Comparison of ENCODE assay signal across 12 mouse cellular contexts in genomic region chr5:122991350-122992004, GRCm38 (mm10). TPM values are rescaled to one million over a fixed set of nuclear protein-coding genes. Genes with fewer than 3 reads are reported as not detected.
DNase-seq lines count a peak whose midpoint lies in the region; ATAC-seq and TF ChIP-seq lines count a peak whose summit lies in the region.
"Had no signal": no experiment of that assay in that cellular context is flagged by ENCODE, and none has a peak within 500 bp of the region (broad histone marks: within the 10 kb centered on the region; RNA-seq: fewer than 3 reads in every experiment).

No protein-coding gene starts in this region.

- ATAC-seq in intestine, embryonic 14.5 days (replicated peaks; ENCODE audit: low FRiP score, low TSS enrichment, low read depth): no peak
- ATAC-seq in intestine, postnatal 0 days: no peak
- ATAC-seq in forebrain, embryonic 14.5 days: no peak
- ATAC-seq in midbrain, embryonic 11.5 days (ENCODE audit: low FRiP score): no peak

- no peak for DNase-seq in intestine, embryonic 14.5 days (ENCODE audit: low spot score)
- DNase-seq in Muller cell, postnatal 12 days (ENCODE audit: inconsistent ontology term): peak; percentile 79
- no peak for DNase-seq in forebrain, embryonic 14.5 days (ENCODE audit: low spot score)
- DNase-seq in midbrain, embryonic 11.5 days (ENCODE audit: low spot score, missing footprints): peak; percentile 85
- no peak for DNase-seq in adrenal gland, adult 2 months
- DNase-seq in adrenal gland, postnatal 14 days: no peak
- DNase-seq in thymus, postnatal 0 days (ENCODE audit: low spot score): no peak
- DNase-seq: cerebellum, adult 11 months had no signal

- H3K27ac ChIP-seq in intestine, embryonic 14.5 days (ENCODE audit: low read depth): no peak overlapping the region
- no peak overlapping the region for H3K27ac ChIP-seq in intestine, postnatal 0 days (ENCODE audit: low read depth, low read length)
- no peak overlapping the region for H3K27ac ChIP-seq in forebrain, embryonic 14.5 days (ENCODE audit: low read depth, low read length)
- no peak overlapping the region; the same call in 1 of the 2 replicates for H3K27ac ChIP-seq in midbrain, embryonic 11.5 days (ENCODE audit: low read depth, low read length)
- H3K27ac ChIP-seq: liver, embryonic 14.5 days had no signal

- H3K9me3 ChIP-seq in intestine, embryonic 14.5 days (ENCODE audit: control insufficient read depth, low read length): no peaks in the 10 kb centered on the region
- no peaks in the 10 kb centered on the region for H3K9me3 ChIP-seq in intestine, postnatal 0 days (ENCODE audit: control insufficient read depth)
- no peaks in the 10 kb centered on the region for H3K9me3 ChIP-seq in forebrain, embryonic 14.5 days (replicated peaks; ENCODE audit: control insufficient read depth, low read length)
- no peaks in the 10 kb centered on the region for H3K9me3 ChIP-seq in midbrain, embryonic 11.5 days (ENCODE audit: control insufficient read depth, low read length)

- no peak overlapping the region for H3K9ac ChIP-seq in intestine, embryonic 14.5 days (ENCODE audit: low read length)
- no peak overlapping the region for H3K9ac ChIP-seq in intestine, postnatal 0 days (ENCODE audit: low read depth, low read length)
- peak overlapping the region; percentile 82 for H3K9ac ChIP-seq in forebrain, embryonic 14.5 days (ENCODE audit: low read length)
- peak overlapping the region; percentile 39 for H3K9ac ChIP-seq in midbrain, embryonic 11.5 days (ENCODE audit: low read length)
- H3K9ac ChIP-seq: liver, embryonic 14.5 days had no signal

- H3K4me2 ChIP-seq in intestine, embryonic 14.5 days (ENCODE audit: low read length): 0 out of 2 replicates have a peak overlapping the region, but pooled peaks have one; percentile 20
- no peak overlapping the region for H3K4me2 ChIP-seq in intestine, postnatal 0 days (replicated peaks; ENCODE audit: low read depth)
- peak overlapping the region; percentile 82 for H3K4me2 ChIP-seq in forebrain, embryonic 14.5 days (ENCODE audit: low read length)
- H3K4me2 ChIP-seq in midbrain, embryonic 11.5 days: peak overlapping the region; percentile 86

- H3K4me3 ChIP-seq in intestine, embryonic 14.5 days (ENCODE audit: low read depth, low read length): no peak overlapping the region
- no peak overlapping the region for H3K4me3 ChIP-seq in intestine, postnatal 0 days (ENCODE audit: low read depth, low read length)
- H3K4me3 ChIP-seq in forebrain, embryonic 14.5 days (ENCODE audit: low read depth, low read length): peak overlapping the region; percentile 59
- peak overlapping the region; percentile 61; the same call in 1 of the 2 replicates for H3K4me3 ChIP-seq in midbrain, embryonic 11.5 days (ENCODE audit: low read depth, low read length)

- TF ChIP-seq CTCF in intestine, postnatal 0 days (IDR thresholded peaks at IDR 0.05; ENCODE audit: low read depth): no peak

- H3K36me3 ChIP-seq in intestine, embryonic 14.5 days (ENCODE audit: control insufficient read depth, insufficient read depth, low read length): no peaks in the 10 kb centered on the region
- H3K36me3 ChIP-seq in intestine, postnatal 0 days (ENCODE audit: control insufficient read depth, insufficient read depth): no peaks in the 10 kb centered on the region
- H3K36me3 ChIP-seq in forebrain, embryonic 14.5 days (ENCODE audit: control insufficient read depth, insufficient read depth, low read length): peaks cover 3% of the 10 kb centered on the region; the same call in 1 of the 2 replicates
- H3K36me3 ChIP-seq in midbrain, embryonic 11.5 days (ENCODE audit: control insufficient read depth, insufficient read depth, low read length): no peaks in the 10 kb centered on the region

- H3K27me3 ChIP-seq in intestine, embryonic 14.5 days (replicated peaks; ENCODE audit: control insufficient read depth, insufficient read depth, low read length): no peaks in the 10 kb centered on the region
- no peaks in the 10 kb centered on the region for H3K27me3 ChIP-seq in intestine, postnatal 0 days (replicated peaks; ENCODE audit: control insufficient read depth, insufficient read depth, low read length)
- no peaks in the 10 kb centered on the region for H3K27me3 ChIP-seq in forebrain, embryonic 14.5 days (replicated peaks; ENCODE audit: control insufficient read depth, insufficient read depth, low read length)
- H3K27me3 ChIP-seq in midbrain, embryonic 11.5 days (ENCODE audit: control insufficient read depth, insufficient read depth, low read length): no peaks in the 10 kb centered on the region

- H3K4me1 ChIP-seq in intestine, embryonic 14.5 days (replicated peaks; ENCODE audit: control insufficient read depth, insufficient read depth, low read length): peaks cover 29% of the 10 kb centered on the region
- peaks cover 10% of the 10 kb centered on the region; the same call in 1 of the 2 replicates for H3K4me1 ChIP-seq in intestine, postnatal 0 days (replicated peaks; ENCODE audit: control insufficient read depth, insufficient read depth, low read length)
- peaks cover 33% of the 10 kb centered on the region for H3K4me1 ChIP-seq in forebrain, embryonic 14.5 days (ENCODE audit: control insufficient read depth, insufficient read depth, low read length)
- H3K4me1 ChIP-seq in midbrain, embryonic 11.5 days (ENCODE audit: control insufficient read depth, insufficient read depth, low read length): peaks cover 43% of the 10 kb centered on the region

- 36% methylated on average over 5 of the region's 5 CpGs for WGBS in intestine, embryonic 14.5 days
- 50% methylated on average over 5 of the region's 5 CpGs for WGBS in intestine, postnatal 0 days
- WGBS in forebrain, embryonic 14.5 days: 28% methylated on average over 5 of the region's 5 CpGs
- WGBS in midbrain, embryonic 11.5 days: 24% methylated on average over 5 of the region's 5 CpGs

RNA-seq across cellular contexts. Expression of gene Kdm2b, which starts 1.9 kb away (rescaled TPM):
- polyA plus RNA-seq in intestine, embryonic 14.5 days (2014; fragmentation: Nextera tagmentation; extraction: Ambion mirVana): 31.7 and 37.4 TPM in 2 replicates
- polyA plus RNA-seq in intestine, postnatal 0 days (2015; fragmentation: Nextera tagmentation; extraction: Ambion mirVana): 7.6 and 8.6 TPM in 2 replicates
- 73.8 and 94.1 TPM in 2 replicates for polyA plus RNA-seq in forebrain, embryonic 14.5 days (2014; fragmentation: Nextera tagmentation; extraction: Ambion mirVana)
- 62.4 and 62.8 TPM in 2 replicates for polyA plus RNA-seq in midbrain, embryonic 11.5 days (2014; fragmentation: Nextera tagmentation; extraction: Ambion mirVana)
- 10 to 100 TPM; 13.5 to 15.0 TPM for total RNA-seq in adrenal gland, adult 2 months (2021)
- 11.7 and 12.5 TPM in 2 replicates for polyA plus RNA-seq in adrenal gland, adult 2 months (2012; rRNA removed)
- total RNA-seq in adrenal gland, postnatal 14 days (2021): 20.5 and 24.7 TPM in 2 replicates
- 29.6 and 31.8 TPM in 2 replicates for polyA plus RNA-seq in thymus, postnatal 0 days (2015; fragmentation: Nextera tagmentation; extraction: Ambion mirVana)

RNA-seq across cellular contexts. Expression of gene Orai1, which starts 23.4 kb away (rescaled TPM):
- 15.6 and 17.7 TPM in 2 replicates for polyA plus RNA-seq in intestine, embryonic 14.5 days (2014; fragmentation: Nextera tagmentation; extraction: Ambion mirVana)
- polyA plus RNA-seq in intestine, postnatal 0 days (2015; fragmentation: Nextera tagmentation; extraction: Ambion mirVana): 36.8 and 42.5 TPM in 2 replicates
- 13.3 and 13.8 TPM in 2 replicates for polyA plus RNA-seq in forebrain, embryonic 14.5 days (2014; fragmentation: Nextera tagmentation; extraction: Ambion mirVana)
- polyA plus RNA-seq in midbrain, embryonic 11.5 days (2014; fragmentation: Nextera tagmentation; extraction: Ambion mirVana): 8.2 and 10.5 TPM in 2 replicates
- total RNA-seq in adrenal gland, adult 2 months (2021): 10 to 100 TPM in 1 of 2 experiments, 1 to 10 TPM in 1; 9.8 to 13.6 TPM
- 56.8 and 67.8 TPM in 2 replicates for polyA plus RNA-seq in adrenal gland, adult 2 months (2012; rRNA removed)
- total RNA-seq in adrenal gland, postnatal 14 days (2021): 11.7 and 13.4 TPM in 2 replicates
- polyA plus RNA-seq in thymus, postnatal 0 days (2015; fragmentation: Nextera tagmentation; extraction: Ambion mirVana): 16.1 and 17.3 TPM in 2 replicates

RNA-seq across cellular contexts. Expression of gene Morn3, which starts 55.3 kb away (rescaled TPM):
- 0.54 and 1.5 TPM in 2 replicates for polyA plus RNA-seq in intestine, embryonic 14.5 days (2014; fragmentation: Nextera tagmentation; extraction: Ambion mirVana)
- 0.43 TPM in 1 of 2 replicates, not detected in the other for polyA plus RNA-seq in intestine, postnatal 0 days (2015; fragmentation: Nextera tagmentation; extraction: Ambion mirVana)
- 0.63 and 0.83 TPM in 2 replicates for polyA plus RNA-seq in forebrain, embryonic 14.5 days (2014; fragmentation: Nextera tagmentation; extraction: Ambion mirVana)
- not detected in 2 replicates for polyA plus RNA-seq in midbrain, embryonic 11.5 days (2014; fragmentation: Nextera tagmentation; extraction: Ambion mirVana)
- not detected for total RNA-seq in adrenal gland, adult 2 months (2021)
- polyA plus RNA-seq in adrenal gland, adult 2 months (2012; rRNA removed): not detected in 2 replicates
- total RNA-seq in adrenal gland, postnatal 14 days (2021): not detected in 2 replicates
- 0.58 and 0.60 TPM in 2 replicates for polyA plus RNA-seq in thymus, postnatal 0 days (2015; fragmentation: Nextera tagmentation; extraction: Ambion mirVana)
- total RNA-seq: gastrocnemius, postnatal 4 days; MEL had no signal
- polyA plus RNA-seq: liver, embryonic 14.5 days had no signal

Comparison
In these comparisons a context has a peak if more than half of its experiments do, and no peak if none do; other contexts are left out.
1. DNase-seq: peak in Muller cell, postnatal 12 days (single experiment) and midbrain, embryonic 11.5 days (single experiment); none in intestine, embryonic 14.5 days (single experiment), forebrain, embryonic 14.5 days (single experiment), adrenal gland, adult 2 months (single experiment), adrenal gland, postnatal 14 days (single experiment) and thymus, postnatal 0 days (single experiment).
2. H3K4me3 ChIP-seq: peak in forebrain, embryonic 14.5 days (single experiment) and midbrain, embryonic 11.5 days (single experiment); none in intestine, embryonic 14.5 days (single experiment) and intestine, postnatal 0 days (single experiment).
3. H3K9ac ChIP-seq: peak in forebrain, embryonic 14.5 days (single experiment) and midbrain, embryonic 11.5 days (single experiment); none in intestine, embryonic 14.5 days (single experiment) and intestine, postnatal 0 days (single experiment).